Mouse (Mus musculus) hindbrain, embryonic 16.5 days (tissue): ENCODE measurements around the gene S100b. TPM values are rescaled to one million over a fixed set of nuclear protein-coding genes. Genes with fewer than 3 reads are reported as not detected.

ENCODE experiments used
- ATAC-seq: fragments of 200-750 bp; cut with Nextera tagmentation; 2 replicates; pipeline ENCODE4 v1.8.0; 2017; ENCODE audit warnings: moderate TSS enrichment, moderate library complexity
- H3K27ac ChIP-seq: fragments of 300-500 bp; sonication (generic); 2 replicates; pipeline ENCODE4 v1.5.1; 2014; ENCODE audit warnings: low read depth, mild to moderate bottlenecking, control low read depth, low read length, moderate library complexity
- H3K27me3 ChIP-seq: fragments of 300-500 bp; sonication (generic); replicated peaks from 2 replicates; pipeline ENCODE4 v1.6.1; 2014; ENCODE audit warnings: low read length; ENCODE audit not compliant: control insufficient read depth, insufficient read depth
- H3K36me3 ChIP-seq: fragments of 300-500 bp; sonication (generic); 2 replicates; pipeline ENCODE4 v1.6.1; 2014; ENCODE audit warnings: mild to moderate bottlenecking, low read length, moderate library complexity, mixed read lengths; ENCODE audit not compliant: control insufficient read depth, insufficient read depth
- H3K4me1 ChIP-seq: fragments of 300-500 bp; sonication (generic); 2 replicates; pipeline ENCODE4 v1.6.1; 2014; ENCODE audit warnings: low read depth, low read length; ENCODE audit not compliant: control insufficient read depth, insufficient read depth
- H3K4me2 ChIP-seq: fragments of 300-500 bp; sonication (generic); 2 replicates; pipeline ENCODE4 v1.6.1; 2014; ENCODE audit warnings: mild to moderate bottlenecking, low read length, control low read depth, moderate library complexity
- H3K4me3 ChIP-seq: fragments of 300-500 bp; sonication (generic); 2 replicates; pipeline ENCODE4 v1.5.1; 2014; ENCODE audit warnings: mild to moderate bottlenecking, low read length, control low read depth, moderate library complexity
- H3K9ac ChIP-seq: fragments of 300-500 bp; sonication (generic); 2 replicates; pipeline ENCODE4 v1.6.1; 2014; ENCODE audit warnings: low read depth, mild to moderate bottlenecking, control low read depth, low read length, moderate library complexity
- H3K9me3 ChIP-seq: fragments of 300-500 bp; sonication (generic); 2 replicates; pipeline ENCODE4 v1.6.1; 2014; ENCODE audit warnings: mild to moderate bottlenecking, low read length, moderate library complexity; ENCODE audit not compliant: control insufficient read depth
- WGBS: fragments of 180-500 bp; shearing (Covaris S2); extraction: QIAGEN DNeasy Blood & Tissue Kit; methylation state at CpG from one replicate; pipeline ENCODE4 v1.1.7; 2014; 5-methylcytosine and 5-hydroxymethylcytosine counted together
- polyA plus RNA-seq: library from polyadenylated mRNA; unstranded; fragments of >200 nt; fragmentation: Nextera tagmentation; extraction: Ambion mirVana; gene quantifications from 2 replicates; pipeline ENCODE4 v1.2.1, GENCODE M21; 2015

S100b gene
- polyA plus RNA-seq, result 6.2 and 7.9 TPM in 2 replicates

DNA sequence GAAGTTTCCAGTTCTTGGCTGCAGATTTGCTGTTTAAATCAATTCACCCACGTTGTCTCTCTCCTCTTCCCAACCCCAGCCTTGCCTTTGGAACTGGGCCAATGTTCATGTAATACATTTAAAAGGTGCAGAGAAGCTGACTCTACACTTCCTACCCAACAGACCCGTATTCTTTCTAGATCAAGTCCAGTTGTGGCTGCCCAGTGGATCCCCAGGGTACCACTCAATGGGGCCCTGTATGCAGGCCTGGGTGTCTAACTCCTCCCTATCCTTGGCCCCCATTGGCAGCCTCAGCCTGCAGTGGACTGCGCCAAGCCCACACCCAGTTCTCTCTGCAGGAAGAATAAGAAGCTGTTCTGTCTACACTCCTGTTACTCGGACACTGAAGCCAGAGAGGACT, at the start of gene S100b:
S100b (plus strand) TSS at position 318 of the 400 bp plus-strand sequence.
- Histone ChIP-seq H3K27me3 (no peaks in the 10 kb centered on the region), H3K4me2 (no peak within 1 kb of the TSS), H3K4me3 (no peak within 1 kb of the TSS), H3K9ac (no peak within 1 kb of the TSS), H3K36me3 (no peaks in the 10 kb centered on the region), H3K27ac (peak within 1 kb of the TSS; percentile 32), H3K4me1 (peaks cover 6% of the 10 kb centered on the region), H3K9me3 (no peaks in the 10 kb centered on the region)
- peak; percentile 79 for ATAC-seq
- 41% methylated on average over 4 of the region's 4 CpGs for WGBS

DNA sequence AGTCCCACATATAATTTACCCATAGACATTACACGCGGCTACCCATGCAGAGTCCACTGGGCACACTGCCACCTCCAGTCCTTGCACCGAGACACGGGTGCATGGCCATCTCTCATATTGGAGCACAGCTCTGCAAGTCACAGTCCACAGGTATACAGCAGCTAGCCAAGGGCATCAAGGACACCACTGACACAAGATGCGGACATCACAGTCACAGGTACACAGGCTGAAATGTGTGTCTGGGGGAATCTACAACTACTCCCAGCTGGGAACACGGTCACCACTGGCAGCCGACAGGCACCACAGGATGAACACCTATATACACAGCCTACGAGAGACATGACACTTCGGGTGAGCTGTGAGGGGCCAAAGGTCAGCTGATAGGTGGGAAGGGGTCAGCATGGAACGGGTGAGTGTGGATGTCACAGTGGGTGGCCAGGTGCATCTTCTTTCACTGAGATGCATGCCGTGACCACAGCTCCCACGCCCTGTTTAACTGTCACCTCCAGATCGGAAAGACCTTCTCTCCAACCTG, 46.3 kb upstream of the S100b start:
- 92% methylated on average over 13 of the region's 13 CpGs for WGBS
- Histone ChIP-seq H3K4me3 (no peak overlapping the region), H3K9me3 (no peaks in the 10 kb centered on the region), H3K36me3 (peaks cover 39% of the 10 kb centered on the region), H3K4me1 (0 out of 2 replicates have a peak, but pooled peaks cover 2% of the 10 kb centered on the region), H3K4me2 (no peak overlapping the region), H3K27ac (no peak overlapping the region), H3K27me3 (no peaks in the 10 kb centered on the region), H3K9ac (no peak overlapping the region)
- no peak for ATAC-seq

GRCm38 (mm10) chr10:76209241-76209640, 44.4 kb upstream of the S100b start:
- H3K9me3 ChIP-seq, result no peaks in the 10 kb centered on the region
- no peak overlapping the region for H3K9ac ChIP-seq
- no peak for ATAC-seq
- no peak overlapping the region for H3K4me3 ChIP-seq
- peaks cover 48% of the 10 kb centered on the region for H3K36me3 ChIP-seq
- no peak overlapping the region for H3K27ac ChIP-seq
- H3K27me3 ChIP-seq, result no peaks in the 10 kb centered on the region
- 91% methylated on average over 8 of the region's 8 CpGs for WGBS
- H3K4me2 ChIP-seq, result no peak overlapping the region
- H3K4me1 ChIP-seq, result no peaks in the 10 kb centered on the region

- Histone ChIP-seq H3K9ac (no peak overlapping the region), H3K4me2 (no peak overlapping the region), H3K36me3 (peaks cover 64% of the 10 kb centered on the region), H3K4me3 (no peak overlapping the region), H3K27ac (no peak overlapping the region), H3K9me3 (peaks cover 2% of the 10 kb centered on the region; the same call in 1 of the 2 replicates), H3K27me3 (no peaks in the 10 kb centered on the region), H3K4me1 (no peaks in the 10 kb centered on the region)
- WGBS, result 91% methylated on average over 7 of the region's 7 CpGs
- ATAC-seq, result no peak
These were observed 42.8 kb upstream of the S100b start for GRCm38 (mm10) chr10:76210806-76211205.

DNA sequence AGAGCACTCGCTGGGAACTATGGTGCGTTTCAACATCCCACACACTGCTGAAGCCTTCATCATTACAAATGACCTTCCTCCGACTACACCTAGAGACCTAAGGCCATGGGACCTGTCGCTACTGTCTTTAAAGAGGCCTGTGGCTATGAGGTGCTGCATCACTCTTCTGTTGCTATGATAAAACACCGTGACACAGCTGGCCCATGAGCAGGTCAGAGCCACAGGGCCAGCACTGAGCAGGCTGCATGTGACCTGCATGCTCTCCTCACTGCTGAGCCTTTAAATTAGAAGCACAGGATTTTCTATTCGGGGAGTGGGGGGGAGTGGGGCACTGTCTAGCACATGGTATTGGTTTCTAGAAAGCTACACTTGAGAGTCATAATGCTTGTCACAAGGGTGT, 41.5 kb upstream of the S100b start:
- Histone ChIP-seq H3K4me2 (no peak overlapping the region), H3K9me3 (peaks cover 2% of the 10 kb centered on the region; the same call in 1 of the 2 replicates), H3K27me3 (no peaks in the 10 kb centered on the region), H3K9ac (no peak overlapping the region), H3K4me1 (no peaks in the 10 kb centered on the region), H3K4me3 (no peak overlapping the region), H3K36me3 (peaks cover 74% of the 10 kb centered on the region), H3K27ac (no peak overlapping the region)
- no peak for ATAC-seq
- 94% methylated on average over 6 of the region's 6 CpGs for WGBS

- H3K9me3 ChIP-seq, result peaks cover 2% of the 10 kb centered on the region; the same call in 1 of the 2 replicates
- 92% methylated on average over 4 of the region's 4 CpGs for WGBS
- ATAC-seq, result no peak
These were observed 39.5 kb upstream of the S100b start for GRCm38 (mm10) chr10:76214161-76214560.

DNA sequence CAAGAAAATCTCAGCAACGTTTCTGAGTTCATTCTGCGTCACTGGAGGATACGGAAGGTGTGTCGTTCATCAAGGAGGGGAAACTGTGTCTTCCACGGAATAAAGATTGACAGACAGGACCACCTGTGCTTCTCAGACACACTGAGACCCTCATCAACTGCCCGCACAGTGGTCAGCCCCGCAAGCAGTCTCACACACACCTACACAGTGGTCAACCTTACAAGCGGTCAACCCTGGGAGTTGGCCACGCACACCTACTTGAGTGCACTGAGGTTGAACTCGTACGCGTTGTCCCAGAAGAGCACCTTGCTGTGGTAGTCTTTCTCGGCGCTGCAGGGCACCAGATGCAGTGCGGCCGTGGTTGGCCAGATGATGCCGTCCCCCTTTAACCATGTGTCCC, 36.6 kb upstream of the S100b start:
- Histone ChIP-seq H3K27me3 (no peaks in the 10 kb centered on the region), H3K9me3 (peaks cover 2% of the 10 kb centered on the region; the same call in 1 of the 2 replicates), H3K4me1 (no peaks in the 10 kb centered on the region), H3K9ac (no peak overlapping the region), H3K4me2 (no peak overlapping the region), H3K36me3 (peaks cover 76% of the 10 kb centered on the region), H3K4me3 (no peak overlapping the region), H3K27ac (no peak overlapping the region)
- no peak; the same call in 1 of the 2 replicates for ATAC-seq
- WGBS, result 98% methylated on average over 17 of the region's 17 CpGs

More at GRCm38 (mm10) chr10:76214161-76214560, 39.5 kb upstream of the S100b start:
- no peak overlapping the region for H3K4me2 ChIP-seq
- no peak overlapping the region for H3K4me3 ChIP-seq
- H3K27me3 ChIP-seq, result no peaks in the 10 kb centered on the region
- H3K36me3 ChIP-seq, result peaks cover 80% of the 10 kb centered on the region
- H3K4me1 ChIP-seq, result no peaks in the 10 kb centered on the region
- no peak overlapping the region for H3K9ac ChIP-seq
- H3K27ac ChIP-seq, result no peak overlapping the region

DNA sequence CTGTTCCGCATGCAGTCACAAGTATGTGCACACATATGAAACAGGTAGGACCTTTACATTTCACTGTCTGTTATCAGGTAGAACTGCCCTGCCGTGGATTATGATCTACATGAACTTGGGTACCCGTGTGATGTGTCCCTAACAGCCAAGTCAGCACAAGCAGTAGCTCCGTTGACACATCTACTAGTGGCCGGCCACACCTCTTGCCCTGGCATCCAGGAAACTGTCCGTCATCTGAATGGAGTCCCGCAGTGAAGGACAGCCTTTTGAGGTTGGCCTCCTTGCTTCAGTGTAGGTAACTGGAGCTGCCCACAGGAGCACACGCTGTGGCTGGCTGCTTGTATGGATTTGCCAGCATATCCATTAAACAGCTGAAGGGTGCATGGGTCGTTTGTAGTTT, 35.4 kb upstream of the S100b start:
- H3K9ac ChIP-seq, result no peak overlapping the region
- H3K4me2 ChIP-seq, result no peak overlapping the region
- H3K27ac ChIP-seq, result no peak overlapping the region
- peaks cover 2% of the 10 kb centered on the region; the same call in 1 of the 2 replicates for H3K9me3 ChIP-seq
- ATAC-seq, result no peak
- no peaks in the 10 kb centered on the region for H3K4me1 ChIP-seq
- WGBS, result 89% methylated on average over 9 of the region's 9 CpGs
- H3K27me3 ChIP-seq, result no peaks in the 10 kb centered on the region
- peaks cover 75% of the 10 kb centered on the region for H3K36me3 ChIP-seq
- H3K4me3 ChIP-seq, result no peak overlapping the region

DNA sequence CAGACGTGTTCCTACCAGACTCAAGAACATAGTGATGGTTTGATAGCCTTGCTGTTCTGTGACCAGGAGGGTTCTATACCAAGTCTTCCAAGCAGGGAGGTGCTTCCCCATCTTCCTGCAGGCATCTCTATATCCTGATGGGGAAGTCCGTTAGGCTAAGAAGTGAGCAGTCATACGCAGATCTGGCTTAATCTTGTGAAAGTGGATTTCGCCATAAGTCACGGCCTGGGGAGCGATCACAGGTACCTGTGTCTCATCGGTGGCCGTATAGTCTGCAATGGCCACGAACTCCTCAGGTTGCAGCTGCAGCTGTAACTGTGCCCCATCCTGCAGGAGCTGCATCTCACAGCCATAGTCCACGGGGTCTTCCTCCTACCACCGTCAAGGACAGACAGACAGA, 27.7 kb upstream of the S100b start:
- Histone ChIP-seq H3K27ac (no peak overlapping the region), H3K4me2 (no peak overlapping the region), H3K4me3 (no peak overlapping the region), H3K9ac (no peak overlapping the region), H3K36me3 (peaks cover 29% of the 10 kb centered on the region), H3K9me3 (no peaks in the 10 kb centered on the region), H3K4me1 (no peaks in the 10 kb centered on the region), H3K27me3 (no peaks in the 10 kb centered on the region)
- WGBS, result 94% methylated on average over 11 of the region's 11 CpGs
- no peak for ATAC-seq
